Mouse (Mus musculus): Measurements from ENCODE around the gene Mapkapk2. TPM values are rescaled to one million over a fixed set of nuclear protein-coding genes. Genes with fewer than 3 reads are reported as not detected.

The Mapkapk2 gene
- polyA plus RNA-seq, 1 experiment, result 64.9 TPM

DNA sequence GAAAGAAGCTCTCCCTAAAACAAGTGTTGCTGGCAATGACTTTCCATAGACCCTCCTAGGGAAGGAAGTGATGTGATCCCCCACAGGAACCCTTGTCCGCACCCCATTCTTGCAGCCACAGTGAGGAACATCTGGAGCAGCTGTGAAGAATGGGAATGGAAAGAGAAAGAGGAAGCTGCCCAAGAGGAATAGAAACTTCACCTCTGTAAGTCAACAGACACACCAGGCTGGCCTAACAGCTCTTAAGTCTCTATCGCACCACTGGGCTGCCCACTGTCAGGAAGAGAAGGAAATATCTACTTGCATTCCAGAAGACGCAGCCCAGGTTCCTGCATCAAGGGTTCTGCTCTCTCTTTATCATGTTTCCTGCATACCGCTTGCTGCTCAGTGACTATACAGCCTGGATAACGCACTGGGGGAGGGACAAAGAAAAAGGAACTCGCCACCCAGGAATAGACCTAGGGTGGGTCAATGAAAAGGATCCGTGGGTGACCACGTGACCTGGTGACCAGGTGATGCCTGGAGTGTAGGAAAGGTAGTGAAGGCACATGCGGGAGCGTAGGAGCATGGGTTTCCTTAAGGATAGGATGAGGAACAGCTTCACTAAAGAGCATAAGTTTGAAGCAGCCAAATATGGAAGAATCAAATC, 6.3 kb upstream of the Mapkapk2 start:
- Histone ChIP-seq H3K4me1 (ENCODE audit: control insufficient read depth, insufficient read depth, low read length) (peaks cover 2% of the 10 kb centered on the region), H3K27me3 (ENCODE audit: control insufficient read depth, insufficient read depth, low read length, poor library complexity, severe bottlenecking) (0 out of 2 replicates have a peak, but pooled peaks cover 2% of the 10 kb centered on the region), H3K27ac (ENCODE audit: insufficient read depth, low read length) (no peak overlapping the region), H3K9me3 (replicated peaks; ENCODE audit: control insufficient read depth, insufficient read depth, low read length, poor library complexity, severe bottlenecking) (no peaks in the 10 kb centered on the region), H3K4me3 (ENCODE audit: low read depth, low read length) (no peak overlapping the region), H3K36me3 (ENCODE audit: control insufficient read depth, insufficient read depth, low read length, poor library complexity, severe bottlenecking) (no peaks in the 10 kb centered on the region), H3K9ac (ENCODE audit: low read depth, poor library complexity, severe bottlenecking) (no peak overlapping the region)
- TF ChIP-seq EP300 (IDR thresholded peaks at IDR 0.05; ENCODE audit: insufficient read depth, low read depth, low read length) (no peak), POLR2A (IDR thresholded peaks at IDR 0.05; ENCODE audit: insufficient read depth, low read length) (no peak)

DNA sequence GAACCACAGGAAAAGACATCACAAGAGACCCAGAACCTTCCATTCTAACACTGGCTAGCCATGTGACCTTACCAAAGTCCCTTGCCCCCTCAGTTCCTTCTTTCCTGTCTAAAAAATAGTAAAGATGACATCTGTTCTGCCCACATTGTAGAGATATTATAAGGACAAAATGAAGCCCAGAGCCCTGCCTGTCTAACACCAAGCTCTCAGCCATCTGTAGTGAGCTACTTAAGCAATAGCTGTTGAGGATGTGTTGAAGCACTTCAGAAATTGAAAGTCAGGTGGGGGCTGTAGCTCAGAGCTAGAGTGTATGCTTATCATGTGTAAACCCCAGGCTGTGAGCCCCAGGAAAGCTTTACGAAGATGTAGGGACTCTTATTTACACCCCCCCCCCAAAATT, 3.2 kb upstream of the Mapkapk2 start:
- peaks cover 2% of the 10 kb centered on the region; the same call in 1 of the 2 replicates for H3K27me3 ChIP-seq (ENCODE audit: control insufficient read depth, insufficient read depth, low read length, poor library complexity, severe bottlenecking)
- TF ChIP-seq CTCF (IDR thresholded peaks at IDR 0.05; ENCODE audit: low read depth, low read length), result no peak
- TF ChIP-seq POLR2A (IDR thresholded peaks at IDR 0.05; ENCODE audit: insufficient read depth, low read length), result no peak
- no peak for TF ChIP-seq EP300 (IDR thresholded peaks at IDR 0.05; ENCODE audit: insufficient read depth, low read depth, low read length)

GRCm38 (mm10) chr1:131096803-131097699, 575 bp downstream of the Mapkapk2 start:
- no peaks in the 10 kb centered on the region for H3K4me1 ChIP-seq (ENCODE audit: control insufficient read depth, insufficient read depth, low read length)
- peak overlapping the region; percentile 59 for H3K4me3 ChIP-seq (ENCODE audit: low read depth, low read length)
- no peak for TF ChIP-seq EP300 (IDR thresholded peaks at IDR 0.05; ENCODE audit: insufficient read depth, low read depth, low read length)
- no peak for TF ChIP-seq CTCF (IDR thresholded peaks at IDR 0.05; ENCODE audit: low read depth, low read length)
- TF ChIP-seq POLR2A (IDR thresholded peaks at IDR 0.05; ENCODE audit: insufficient read depth, low read length), result no peak
- no peaks in the 10 kb centered on the region for H3K9me3 ChIP-seq (replicated peaks; ENCODE audit: control insufficient read depth, insufficient read depth, low read length, poor library complexity, severe bottlenecking)
- H3K27me3 ChIP-seq (ENCODE audit: control insufficient read depth, insufficient read depth, low read length, poor library complexity, severe bottlenecking), result peaks cover 2% of the 10 kb centered on the region; the same call in 1 of the 2 replicates
- no peaks in the 10 kb centered on the region for H3K36me3 ChIP-seq (ENCODE audit: control insufficient read depth, insufficient read depth, low read length, poor library complexity, severe bottlenecking)
- no peak overlapping the region for H3K27ac ChIP-seq (ENCODE audit: insufficient read depth, low read length)
- peak overlapping the region; percentile 53 for H3K9ac ChIP-seq (ENCODE audit: low read depth, poor library complexity, severe bottlenecking)

More for the DNA sequence above, 3.2 kb upstream of the Mapkapk2 start:
- Histone ChIP-seq H3K4me1 (ENCODE audit: control insufficient read depth, insufficient read depth, low read length) (no peaks in the 10 kb centered on the region), H3K27ac (ENCODE audit: insufficient read depth, low read length) (no peak overlapping the region), H3K4me3 (ENCODE audit: low read depth, low read length) (no peak overlapping the region), H3K9ac (ENCODE audit: low read depth, poor library complexity, severe bottlenecking) (no peak overlapping the region), H3K36me3 (ENCODE audit: control insufficient read depth, insufficient read depth, low read length, poor library complexity, severe bottlenecking) (no peaks in the 10 kb centered on the region), H3K9me3 (replicated peaks; ENCODE audit: control insufficient read depth, insufficient read depth, low read length, poor library complexity, severe bottlenecking) (no peaks in the 10 kb centered on the region)

DNA sequence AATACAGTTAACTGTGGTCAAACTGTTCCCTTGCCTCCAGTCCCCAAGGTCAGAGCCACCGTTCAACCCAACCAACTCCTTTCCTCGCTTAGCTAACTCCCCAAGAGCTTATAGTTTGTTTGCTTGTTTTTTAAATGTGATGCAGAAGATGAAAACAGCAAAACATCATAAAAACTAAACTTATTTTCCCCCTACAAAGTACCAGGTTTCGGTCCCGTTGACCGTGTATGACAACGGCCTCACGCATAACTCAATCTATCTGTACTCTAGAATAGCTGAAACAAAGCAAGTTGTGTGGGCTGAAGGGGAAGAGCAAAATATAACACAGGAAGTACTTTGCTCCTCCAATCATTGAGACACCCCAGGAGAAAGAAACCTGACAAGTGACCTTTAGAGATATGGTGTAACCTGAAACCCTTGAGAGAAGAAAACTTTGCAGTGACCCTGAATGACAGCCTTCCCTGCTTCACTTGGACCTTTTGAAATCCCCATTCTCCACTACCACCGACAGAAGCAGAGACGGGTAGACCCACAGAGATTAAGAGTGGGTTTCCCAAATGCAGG, 1.4 kb downstream of the Mapkapk2 start:
- H3K4me3 ChIP-seq (ENCODE audit: low read depth, low read length), result peak overlapping the region; percentile 59
- no peaks in the 10 kb centered on the region for H3K9me3 ChIP-seq (replicated peaks; ENCODE audit: control insufficient read depth, insufficient read depth, low read length, poor library complexity, severe bottlenecking)
- H3K27ac ChIP-seq (ENCODE audit: insufficient read depth, low read length), result no peak overlapping the region
- no peaks in the 10 kb centered on the region for H3K36me3 ChIP-seq (ENCODE audit: control insufficient read depth, insufficient read depth, low read length, poor library complexity, severe bottlenecking)
- H3K4me1 ChIP-seq (ENCODE audit: control insufficient read depth, insufficient read depth, low read length), result no peaks in the 10 kb centered on the region
- no peak for TF ChIP-seq CTCF (IDR thresholded peaks at IDR 0.05; ENCODE audit: low read depth, low read length)
- no peak for TF ChIP-seq EP300 (IDR thresholded peaks at IDR 0.05; ENCODE audit: insufficient read depth, low read depth, low read length)
- no peak for TF ChIP-seq POLR2A (IDR thresholded peaks at IDR 0.05; ENCODE audit: insufficient read depth, low read length)
- peak overlapping the region; percentile 53 for H3K9ac ChIP-seq (ENCODE audit: low read depth, poor library complexity, severe bottlenecking)
- peaks cover 2% of the 10 kb centered on the region; the same call in 1 of the 2 replicates for H3K27me3 ChIP-seq (ENCODE audit: control insufficient read depth, insufficient read depth, low read length, poor library complexity, severe bottlenecking)

DNA sequence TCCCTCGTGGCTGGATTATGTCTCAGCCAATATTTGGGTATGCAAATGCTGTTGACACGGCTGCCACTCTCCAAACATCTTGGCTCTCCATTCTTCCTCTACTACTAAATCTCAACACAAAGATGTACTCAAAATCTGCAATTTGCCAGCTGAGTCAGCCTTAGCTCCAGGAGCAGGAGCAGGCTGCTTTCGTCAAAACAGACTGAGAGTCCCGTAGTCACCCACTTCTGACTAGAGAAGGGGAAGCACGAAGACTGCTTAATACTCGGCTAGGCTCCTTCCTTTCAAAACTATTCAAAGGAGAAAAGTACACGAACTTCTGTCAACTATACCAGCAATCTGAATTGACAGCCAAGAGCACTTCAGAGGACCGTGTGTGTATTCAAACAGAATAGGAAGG, 2.1 kb downstream of the Mapkapk2 start:
- Histone ChIP-seq H3K27me3 (ENCODE audit: control insufficient read depth, insufficient read depth, low read length, poor library complexity, severe bottlenecking) (peaks cover 2% of the 10 kb centered on the region; the same call in 1 of the 2 replicates), H3K9me3 (replicated peaks; ENCODE audit: control insufficient read depth, insufficient read depth, low read length, poor library complexity, severe bottlenecking) (no peaks in the 10 kb centered on the region), H3K27ac (ENCODE audit: insufficient read depth, low read length) (no peak overlapping the region), H3K36me3 (ENCODE audit: control insufficient read depth, insufficient read depth, low read length, poor library complexity, severe bottlenecking) (no peaks in the 10 kb centered on the region), H3K4me3 (ENCODE audit: low read depth, low read length) (no peak overlapping the region), H3K9ac (ENCODE audit: low read depth, poor library complexity, severe bottlenecking) (no peak overlapping the region), H3K4me1 (ENCODE audit: control insufficient read depth, insufficient read depth, low read length) (no peaks in the 10 kb centered on the region)
- TF ChIP-seq CTCF (IDR thresholded peaks at IDR 0.05; ENCODE audit: low read depth, low read length), result no peak
- no peak for TF ChIP-seq EP300 (IDR thresholded peaks at IDR 0.05; ENCODE audit: insufficient read depth, low read depth, low read length)
- no peak for TF ChIP-seq POLR2A (IDR thresholded peaks at IDR 0.05; ENCODE audit: insufficient read depth, low read length)

Measured in ES-Bruce4 (cell line).